Mouse (Mus musculus) cortical plate, adult 2 months (tissue): Measurements from ENCODE around the gene Sowahc.

Experiments used
- CTCF ChIP-seq: fragments of 200-500 bp; IDR thresholded peaks from 2 replicates; pipeline ENCODE4 v1.5.1; 2011; ENCODE audit warnings: mild to moderate bottlenecking, control low read depth, low read length; ENCODE audit not compliant: insufficient read depth; ENCODE audit errors: extremely low read depth
- POLR2A ChIP-seq: fragments of 200-500 bp; IDR thresholded peaks from 2 replicates; pipeline ENCODE4 v1.6.1; 2011; ENCODE audit warnings: mild to moderate bottlenecking, low read length, control low read depth; ENCODE audit not compliant: insufficient read depth; ENCODE audit errors: extremely low read depth

- TF ChIP-seq POLR2A (no peak), CTCF (no peak)
Observed at GRCm38 (mm10) chr10:59235227-59235626, 13.5 kb downstream of the Sowahc start.
